Mouse (Mus musculus) lung, embryonic 15.5 days (tissue): ENCODE results near the gene Crk. TPM values are rescaled to one million over a fixed set of nuclear protein-coding genes. Genes with fewer than 3 reads are reported as not detected.

Source experiments
- ATAC-seq: fragments of 200-750 bp; cut with Nextera tagmentation; 2 replicates; pipeline ENCODE4 v1.8.0; 2017; ENCODE audit warnings: moderate number of reproducible peaks, borderline replicate concordance; ENCODE audit not compliant: low FRiP score, low TSS enrichment; ENCODE audit errors: extremely low read depth
- H3K27ac ChIP-seq: fragments of 300-500 bp; sonication (generic); 2 replicates; pipeline ENCODE4 v1.5.1; 2015; ENCODE audit warnings: moderate library complexity, mild to moderate bottlenecking, inconsistent platforms
- H3K27me3 ChIP-seq: fragments of 300-500 bp; sonication (generic); 2 replicates; pipeline ENCODE4 v1.6.1; 2015; ENCODE audit warnings: inconsistent platforms
- H3K36me3 ChIP-seq: fragments of 300-500 bp; sonication (generic); 2 replicates; pipeline ENCODE4 v1.6.1; 2015; ENCODE audit warnings: inconsistent platforms
- H3K4me1 ChIP-seq: fragments of 300-500 bp; sonication (generic); 2 replicates; pipeline ENCODE4 v1.6.1; 2015; ENCODE audit warnings: inconsistent platforms
- H3K4me2 ChIP-seq: fragments of 300-500 bp; sonication (generic); 2 replicates; pipeline ENCODE4 v1.6.1; 2015; ENCODE audit warnings: inconsistent platforms, mild to moderate bottlenecking, moderate library complexity
- H3K4me3 ChIP-seq: fragments of 300-500 bp; sonication (generic); 2 replicates; pipeline ENCODE4 v1.5.1; 2015; ENCODE audit warnings: mild to moderate bottlenecking, inconsistent platforms
- H3K9ac ChIP-seq: fragments of 300-500 bp; sonication (generic); 2 replicates; pipeline ENCODE4 v1.6.1; 2015; ENCODE audit warnings: inconsistent platforms
- H3K9me3 ChIP-seq: fragments of 300-500 bp; sonication (generic); 2 replicates; pipeline ENCODE4 v1.6.1; 2016; ENCODE audit warnings: inconsistent platforms
- WGBS: fragments of 180-500 bp; shearing (Covaris S2); methylation state at CpG from one replicate; pipeline ENCODE4 v1.1.7; 2015; 5-methylcytosine and 5-hydroxymethylcytosine counted together
- polyA plus RNA-seq: library from polyadenylated mRNA; unstranded; fragments of >200 nt; fragmentation: Nextera tagmentation; extraction: Ambion mirVana; gene quantifications from 2 replicates; pipeline ENCODE4 v1.2.1, GENCODE M21; 2015

The Crk gene
- polyA plus RNA-seq, 1 experiment from 2014 or later: 118 TPM

DNA sequence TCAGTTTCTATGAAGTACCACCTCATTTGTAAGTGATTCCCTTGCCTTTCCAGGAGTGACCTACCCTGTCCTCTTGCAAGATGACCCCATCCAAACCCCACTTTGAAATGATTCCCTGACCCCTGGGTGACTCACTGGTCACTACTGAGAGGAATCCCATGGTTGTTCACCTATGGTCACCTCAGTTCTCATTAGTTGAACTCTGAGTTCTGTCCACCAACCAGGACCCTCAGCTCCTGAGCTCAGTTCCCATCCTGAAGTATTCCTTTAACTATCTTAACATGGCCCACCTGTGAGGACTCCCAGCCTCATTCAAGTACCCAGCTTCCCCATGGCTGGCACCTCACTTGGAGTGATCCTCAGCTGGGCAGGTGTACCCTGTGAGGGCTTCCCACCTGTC lies 21.2 kb upstream of the Crk start:
- Histone ChIP-seq H3K27me3 (no peaks in the 10 kb centered on the region), H3K4me3 (no peak overlapping the region), H3K9ac (no peak overlapping the region), H3K4me2 (no peak overlapping the region), H3K27ac (no peak overlapping the region), H3K36me3 (peaks cover 48% of the 10 kb centered on the region), H3K9me3 (no peaks in the 10 kb centered on the region), H3K4me1 (peaks cover 40% of the 10 kb centered on the region)
- ATAC-seq: no peak

DNA sequence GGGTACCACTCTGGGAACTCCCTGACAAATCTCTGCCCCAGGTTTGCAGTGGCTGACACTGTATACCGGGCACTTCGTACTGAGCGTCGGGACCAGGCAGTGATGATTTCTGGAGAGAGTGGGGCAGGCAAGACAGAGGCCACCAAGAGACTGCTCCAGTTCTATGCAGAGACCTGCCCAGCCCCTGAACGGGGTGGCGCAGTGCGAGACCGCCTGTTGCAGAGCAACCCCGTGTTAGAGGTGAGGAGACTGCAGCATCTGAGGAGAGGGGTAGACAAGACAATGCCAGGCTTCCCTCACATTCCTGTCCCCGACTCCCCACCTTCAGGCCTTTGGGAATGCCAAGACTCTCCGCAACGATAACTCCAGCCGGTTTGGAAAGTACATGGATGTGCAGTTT lies 20.7 kb upstream of the Crk start:
- Histone ChIP-seq H3K27ac (no peak overlapping the region), H3K9ac (no peak overlapping the region), H3K4me2 (no peak overlapping the region), H3K4me3 (no peak overlapping the region), H3K27me3 (no peaks in the 10 kb centered on the region), H3K36me3 (peaks cover 51% of the 10 kb centered on the region), H3K4me1 (peaks cover 35% of the 10 kb centered on the region), H3K9me3 (no peaks in the 10 kb centered on the region)
- 90% methylated on average over 13 of the region's 13 CpGs for WGBS
- ATAC-seq: no peak

DNA sequence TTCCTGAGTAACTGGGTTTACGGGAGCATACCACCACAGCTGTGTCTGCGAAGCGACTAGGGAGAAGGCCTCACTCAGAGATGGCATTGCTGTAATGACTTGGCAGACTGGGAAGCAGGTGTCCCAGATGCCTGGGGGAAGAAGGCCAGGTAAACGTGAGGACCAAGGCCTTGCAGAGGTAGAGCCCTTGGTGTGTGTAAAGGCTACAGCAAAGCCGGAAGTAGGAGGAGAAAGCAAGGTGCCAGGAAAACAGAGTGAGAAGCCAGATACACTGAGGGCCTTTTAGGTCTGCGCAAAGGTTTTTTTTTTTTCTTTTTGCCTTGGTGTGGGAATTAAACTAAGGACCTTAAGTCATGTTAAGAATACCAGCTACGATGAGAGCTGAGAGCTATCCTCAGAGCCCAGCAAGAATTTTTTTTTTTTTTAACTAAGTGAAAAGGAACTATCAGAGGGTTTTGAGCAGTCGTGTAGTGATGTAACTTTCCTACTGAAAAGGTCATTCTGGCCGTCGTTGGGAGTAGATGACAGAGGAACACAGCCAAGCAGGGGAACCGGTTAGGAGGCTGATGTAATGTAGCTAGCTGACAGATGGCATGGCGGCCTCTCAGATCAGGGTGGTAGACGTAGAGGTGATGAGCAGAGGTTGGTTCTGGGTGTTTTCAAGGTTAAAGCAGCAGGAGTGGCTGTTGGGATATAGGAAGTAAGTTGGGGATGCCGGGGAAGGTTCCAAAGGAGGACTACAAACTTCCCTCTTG lies 19.9 kb upstream of the Crk start:
- ATAC-seq: no peak

DNA sequence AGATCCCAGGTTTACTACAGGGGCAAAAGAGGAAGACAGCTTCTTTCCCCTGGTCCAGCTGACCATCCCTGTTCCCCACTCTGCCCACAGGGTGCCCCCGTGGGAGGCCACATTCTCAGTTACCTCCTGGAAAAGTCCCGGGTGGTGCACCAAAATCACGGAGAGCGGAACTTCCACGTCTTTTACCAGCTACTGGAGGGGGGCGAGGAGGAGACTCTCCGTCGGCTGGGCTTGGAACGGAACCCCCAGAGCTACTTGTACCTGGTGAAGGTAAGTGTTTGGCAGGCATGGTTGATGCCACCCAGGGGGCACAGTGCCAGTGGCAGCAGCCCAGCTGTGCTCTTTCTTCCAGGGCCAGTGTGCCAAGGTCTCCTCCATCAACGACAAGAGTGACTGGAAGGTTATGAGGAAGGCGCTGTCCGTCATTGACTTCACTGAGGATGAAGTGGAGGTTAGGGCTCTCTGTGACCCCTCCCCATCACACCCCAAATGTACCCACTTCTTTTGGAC lies 18.9 kb upstream of the Crk start:
- Histone ChIP-seq H3K9ac (no peak overlapping the region), H3K9me3 (no peaks in the 10 kb centered on the region), H3K27ac (no peak overlapping the region), H3K4me3 (no peak overlapping the region), H3K36me3 (peaks cover 61% of the 10 kb centered on the region), H3K4me1 (peaks cover 20% of the 10 kb centered on the region), H3K4me2 (no peak overlapping the region), H3K27me3 (no peaks in the 10 kb centered on the region)
- no peak for ATAC-seq
- WGBS: 91% methylated on average over 12 of the region's 12 CpGs

More for the DNA sequence above, 19.9 kb upstream of the Crk start:
- Histone ChIP-seq H3K36me3 (peaks cover 55% of the 10 kb centered on the region), H3K9ac (no peak overlapping the region), H3K27me3 (no peaks in the 10 kb centered on the region), H3K4me3 (no peak overlapping the region), H3K9me3 (no peaks in the 10 kb centered on the region), H3K27ac (no peak overlapping the region), H3K4me1 (peaks cover 29% of the 10 kb centered on the region), H3K4me2 (no peak overlapping the region)
- WGBS: 73% methylated on average over 14 of the region's 14 CpGs

DNA sequence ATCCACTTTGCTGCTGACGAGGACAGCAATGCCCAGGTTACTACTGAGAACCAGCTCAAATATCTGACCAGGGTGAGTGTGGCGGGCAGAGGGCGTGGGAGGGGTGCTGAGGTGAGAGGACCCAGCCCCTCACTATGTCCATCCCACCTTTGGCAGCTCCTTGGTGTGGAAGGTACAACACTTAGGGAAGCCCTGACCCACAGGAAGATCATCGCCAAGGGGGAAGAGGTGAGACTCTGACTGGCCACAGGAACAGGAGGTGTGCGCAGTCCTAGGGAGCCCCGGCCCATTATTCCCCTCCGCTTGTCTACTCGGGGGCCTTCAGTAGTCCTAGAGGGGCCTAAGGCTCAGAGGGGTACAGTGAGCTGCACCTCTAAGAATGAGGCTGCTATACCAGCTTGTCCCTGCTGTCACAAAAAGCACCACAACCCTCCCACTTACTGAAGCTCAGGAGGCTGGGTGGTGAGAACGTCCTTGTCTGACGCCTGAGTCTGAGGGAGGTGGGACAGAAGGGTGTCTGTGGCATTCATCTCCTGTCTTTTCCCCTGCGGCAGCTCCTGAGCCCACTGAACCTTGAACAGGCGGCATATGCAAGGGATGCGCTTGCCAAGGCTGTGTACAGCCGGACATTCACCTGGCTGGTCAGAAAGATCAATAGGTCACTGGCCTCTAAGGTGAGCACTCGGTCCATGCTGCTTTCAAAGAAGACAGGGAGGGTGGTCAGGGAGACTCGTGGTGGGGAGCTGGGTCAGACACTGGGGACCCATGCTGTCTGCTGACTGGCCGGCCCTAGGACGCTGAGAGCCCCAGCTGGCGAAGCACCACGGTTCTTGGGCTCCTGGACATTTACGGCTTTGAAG lies 17.9 kb upstream of the Crk start:
- Histone ChIP-seq H3K27me3 (no peaks in the 10 kb centered on the region), H3K4me3 (no peak overlapping the region), H3K9ac (no peak overlapping the region), H3K4me1 (peaks cover 14% of the 10 kb centered on the region), H3K36me3 (peaks cover 71% of the 10 kb centered on the region), H3K27ac (no peak overlapping the region), H3K4me2 (no peak overlapping the region), H3K9me3 (no peaks in the 10 kb centered on the region)
- no peak for ATAC-seq
- WGBS: 86% methylated on average over 21 of the region's 21 CpGs

DNA sequence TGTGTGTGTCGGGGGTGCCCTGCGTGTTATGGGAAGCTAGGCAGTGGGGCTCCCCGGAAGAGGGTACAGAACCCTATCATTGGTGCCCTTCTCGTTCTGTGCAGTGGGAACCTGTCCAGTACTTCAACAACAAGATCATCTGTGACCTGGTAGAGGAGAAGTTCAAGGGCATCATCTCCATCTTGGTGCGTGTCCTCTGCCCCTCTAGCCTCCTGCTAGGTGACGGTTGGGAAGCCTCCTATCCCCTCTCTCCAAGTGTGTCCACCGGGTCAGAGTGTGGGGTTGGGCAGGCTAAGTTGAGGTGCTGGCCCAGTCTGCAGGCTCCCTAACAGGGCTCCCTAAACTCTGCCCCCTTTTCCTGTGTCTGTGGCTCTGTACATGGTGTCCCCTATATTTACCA lies 16.9 kb upstream of the Crk start:
- H3K27me3 ChIP-seq: no peaks in the 10 kb centered on the region
- no peak for ATAC-seq
- H3K27ac ChIP-seq: no peak overlapping the region
- no peak overlapping the region for H3K4me3 ChIP-seq
- peaks cover 4% of the 10 kb centered on the region for H3K4me1 ChIP-seq
- no peak overlapping the region for H3K4me2 ChIP-seq
- no peak overlapping the region for H3K9ac ChIP-seq
- peaks cover 81% of the 10 kb centered on the region for H3K36me3 ChIP-seq
- no peaks in the 10 kb centered on the region for H3K9me3 ChIP-seq
- 91% methylated on average over 7 of the region's 7 CpGs for WGBS

DNA sequence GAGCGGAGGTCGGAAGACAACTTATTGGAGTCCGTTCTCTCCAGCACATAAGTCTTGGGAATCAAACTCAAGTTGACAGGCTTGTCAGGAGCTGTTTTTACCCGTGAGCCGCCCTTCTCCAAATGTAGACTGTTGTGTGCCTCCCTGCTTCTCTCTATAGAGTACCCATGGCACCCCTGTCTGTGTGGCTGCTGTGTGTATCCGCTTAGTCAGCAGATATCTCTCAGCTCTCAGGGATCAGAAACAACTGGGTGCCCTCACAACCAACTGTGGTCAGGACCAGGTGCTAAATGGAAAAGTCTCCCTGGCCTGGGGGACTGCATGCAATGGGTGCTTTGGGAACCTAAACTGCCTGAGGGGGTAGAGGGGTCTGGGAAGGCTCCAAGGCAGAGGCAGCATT lies 12.8 kb upstream of the Crk start:
- H3K4me1 ChIP-seq: no peaks in the 10 kb centered on the region
- H3K36me3 ChIP-seq: peaks cover 88% of the 10 kb centered on the region
- WGBS: 92% methylated on average over 6 of the region's 6 CpGs
- H3K9ac ChIP-seq: no peak overlapping the region
- no peaks in the 10 kb centered on the region for H3K27me3 ChIP-seq
- no peak overlapping the region for H3K27ac ChIP-seq
- H3K9me3 ChIP-seq: no peaks in the 10 kb centered on the region
- H3K4me2 ChIP-seq: no peak overlapping the region
- ATAC-seq: no peak
- no peak overlapping the region for H3K4me3 ChIP-seq

DNA sequence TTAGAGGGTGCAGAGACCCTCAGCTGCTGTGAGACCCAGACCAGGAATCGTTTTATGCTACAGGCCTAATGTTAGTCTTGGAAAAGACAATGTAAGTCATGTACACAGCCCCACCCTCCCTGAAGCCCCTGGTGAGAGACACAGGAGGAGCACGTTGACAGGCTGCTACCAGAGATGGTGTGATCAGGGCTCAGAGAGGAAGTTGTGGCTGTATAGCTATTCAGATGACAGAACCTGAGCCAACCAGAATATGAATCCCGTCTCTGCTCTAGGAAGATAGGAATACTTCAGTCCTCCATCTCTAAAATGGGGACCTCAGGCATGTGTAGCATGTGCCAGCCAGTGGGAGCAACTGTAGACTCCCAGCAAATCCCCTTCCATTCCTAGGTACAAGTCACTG lies 10.4 kb upstream of the Crk start:
- Histone ChIP-seq H3K27ac (no peak overlapping the region), H3K36me3 (peaks cover 89% of the 10 kb centered on the region), H3K4me2 (no peak overlapping the region), H3K4me3 (no peak overlapping the region), H3K9me3 (no peaks in the 10 kb centered on the region), H3K9ac (no peak overlapping the region), H3K4me1 (no peaks in the 10 kb centered on the region), H3K27me3 (no peaks in the 10 kb centered on the region)
- ATAC-seq: no peak
- WGBS: 80% methylated on average over 3 of the region's 3 CpGs

DNA sequence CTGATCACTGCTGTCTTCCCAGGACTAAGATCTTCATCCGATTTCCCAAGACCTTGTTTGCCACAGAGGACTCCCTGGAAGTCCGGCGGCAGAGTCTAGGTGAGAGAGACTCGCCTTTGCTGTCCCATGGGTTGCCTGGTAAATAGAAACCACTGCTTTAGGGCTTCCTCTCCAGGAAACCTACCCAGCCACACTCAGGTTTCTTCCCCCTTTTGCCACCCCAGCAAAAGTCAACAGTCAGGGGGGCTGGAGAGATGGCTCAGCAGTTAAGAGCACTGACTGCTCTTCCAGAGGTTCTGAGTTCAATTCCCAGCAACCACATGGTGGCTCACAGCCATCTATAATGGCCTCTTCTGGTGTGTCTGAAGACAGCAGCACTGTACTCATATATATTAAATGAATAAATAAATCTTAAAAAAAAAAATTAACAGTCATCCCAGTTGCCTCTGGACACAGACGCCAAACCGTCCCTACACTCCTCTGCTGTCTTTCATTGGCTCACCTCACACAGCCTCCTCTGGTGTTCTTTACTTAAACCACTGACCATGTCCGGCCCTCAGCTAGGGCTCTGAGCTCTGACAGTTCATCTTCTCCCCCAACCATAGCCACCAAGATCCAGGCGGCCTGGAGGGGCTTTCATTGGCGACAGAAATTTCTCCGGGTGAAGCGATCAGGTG lies 9.7 kb upstream of the Crk start:
- H3K9ac ChIP-seq: no peak overlapping the region
- H3K36me3 ChIP-seq: peaks cover 89% of the 10 kb centered on the region
- H3K27ac ChIP-seq: no peak overlapping the region
- no peaks in the 10 kb centered on the region for H3K27me3 ChIP-seq
- H3K4me2 ChIP-seq: no peak overlapping the region
- H3K9me3 ChIP-seq: no peaks in the 10 kb centered on the region
- H3K4me3 ChIP-seq: no peak overlapping the region
- 85% methylated on average over 11 of the region's 11 CpGs for WGBS
- ATAC-seq: no peak
- H3K4me1 ChIP-seq: no peaks in the 10 kb centered on the region

DNA sequence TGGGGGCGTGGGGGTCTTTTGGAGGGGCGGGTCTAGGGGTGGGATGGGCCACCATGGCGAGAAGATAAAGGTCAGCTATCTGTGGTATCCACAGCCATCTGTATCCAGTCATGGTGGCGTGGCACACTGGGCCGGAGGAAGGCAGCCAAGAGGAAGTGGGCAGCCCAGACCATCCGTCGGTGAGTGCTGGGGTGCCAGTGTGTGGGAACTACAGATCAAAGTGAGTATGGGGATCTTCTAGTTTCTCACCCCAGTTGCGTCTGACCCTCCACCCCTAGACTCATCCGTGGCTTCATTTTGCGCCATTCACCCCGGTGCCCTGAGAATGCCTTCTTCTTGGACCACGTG lies 9.2 kb upstream of the Crk start:
- Histone ChIP-seq H3K9me3 (no peaks in the 10 kb centered on the region), H3K27ac (no peak overlapping the region), H3K4me1 (no peaks in the 10 kb centered on the region), H3K27me3 (no peaks in the 10 kb centered on the region), H3K36me3 (peaks cover 86% of the 10 kb centered on the region), H3K4me2 (no peak overlapping the region), H3K4me3 (no peak overlapping the region), H3K9ac (no peak overlapping the region)
- ATAC-seq: no peak
- WGBS: 86% methylated on average over 12 of the region's 12 CpGs

DNA sequence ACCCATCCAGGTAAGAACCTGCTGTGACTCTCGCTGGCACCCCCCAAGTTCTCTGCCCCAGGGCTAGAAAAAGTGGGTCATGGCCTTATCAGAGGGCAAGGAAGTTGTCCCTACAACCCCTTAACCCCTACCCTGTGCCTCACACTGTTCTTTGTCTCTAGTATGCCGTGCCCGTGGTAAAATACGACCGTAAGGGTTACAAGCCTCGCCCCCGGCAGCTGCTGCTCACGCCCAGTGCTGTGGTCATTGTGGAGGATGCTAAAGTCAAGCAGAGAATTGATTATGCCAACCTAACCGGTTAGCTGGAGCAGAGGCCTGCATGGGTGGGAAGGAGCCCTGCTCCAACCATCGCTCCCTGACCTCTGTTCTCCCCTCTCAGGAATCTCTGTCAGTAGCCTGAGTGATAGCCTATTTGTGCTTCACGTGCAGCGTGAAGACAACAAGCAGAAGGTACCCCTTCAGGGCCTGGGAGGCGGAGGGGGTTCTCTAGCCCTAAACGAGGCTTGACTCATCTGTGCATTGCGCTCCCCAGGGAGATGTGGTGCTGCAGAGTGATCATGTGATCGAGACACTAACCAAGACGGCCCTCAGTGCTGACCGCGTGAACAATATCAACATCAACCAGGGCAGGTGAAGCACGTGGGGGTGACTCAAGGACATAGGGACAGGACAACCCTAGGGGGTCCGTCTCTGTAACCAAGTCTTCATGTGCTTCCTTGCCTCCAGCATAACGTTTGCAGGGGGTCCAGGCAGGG lies 7.5 kb upstream of the Crk start:
- no peak for ATAC-seq
- no peak overlapping the region for H3K27ac ChIP-seq
- 87% methylated on average over 22 of the region's 22 CpGs for WGBS

More for the DNA sequence above, 7.5 kb upstream of the Crk start:
- H3K9ac ChIP-seq: no peak overlapping the region
- no peak overlapping the region for H3K4me2 ChIP-seq
- H3K9me3 ChIP-seq: no peaks in the 10 kb centered on the region
- H3K27me3 ChIP-seq: no peaks in the 10 kb centered on the region
- no peak overlapping the region for H3K4me3 ChIP-seq
- no peaks in the 10 kb centered on the region for H3K4me1 ChIP-seq
- peaks cover 70% of the 10 kb centered on the region for H3K36me3 ChIP-seq
